Mouse (Mus musculus) frontal cortex, postnatal 10 days (tissue): ENCODE results near the gene Acbd6.
A peak's percentile ranks its signal among the peaks of the same experiment; 100 is the strongest.

Source experiments
- DNase-seq, 2 experiments: peaks; one replicate each; pipeline ENCODE4 v3.0.0; 2022; ENCODE audit warnings: low spot score in 2 of 2, mixed read lengths in 1 of 2

Gene Acbd6

DNA sequence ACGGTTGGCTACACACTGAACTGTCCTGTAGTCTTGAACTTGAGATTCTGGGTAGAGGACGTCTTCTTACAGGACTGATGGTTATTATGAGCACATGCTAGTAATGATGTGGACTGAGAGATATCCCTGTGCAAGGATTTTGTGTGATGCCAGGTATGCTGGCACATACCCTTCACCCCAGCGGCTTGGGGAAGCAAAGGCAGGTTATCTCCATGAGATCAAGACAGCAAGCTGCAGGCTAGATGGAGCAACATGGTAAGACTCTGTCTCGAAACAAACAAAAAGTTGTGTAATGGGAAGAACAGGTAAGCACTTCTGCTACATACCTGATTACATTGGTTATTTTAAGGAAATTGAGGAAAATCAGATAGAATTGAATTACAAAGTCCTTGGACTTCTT lies 2.1 kb downstream of the Acbd6 start:
- no peak for DNase-seq

DNA sequence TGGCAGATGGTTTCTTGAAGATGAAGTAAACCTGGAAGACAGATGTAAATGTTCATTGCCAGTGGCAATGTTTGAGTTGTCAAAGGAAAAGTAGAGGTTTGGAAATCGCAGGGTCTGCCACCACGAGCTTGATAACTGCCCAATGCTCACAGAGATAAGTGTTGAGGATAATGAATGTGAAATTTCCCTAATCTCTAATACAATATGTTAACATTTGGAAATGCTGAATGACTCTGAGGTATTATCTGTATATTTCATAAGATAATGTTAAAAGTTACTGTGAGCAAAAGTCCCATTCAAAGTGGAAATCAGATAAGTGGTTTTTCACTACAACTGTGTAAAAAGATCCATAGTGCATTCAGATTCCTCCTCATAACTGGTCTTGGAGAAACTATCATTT lies 2.8 kb downstream of the Acbd6 start:
- DNase-seq = no peak

DNA sequence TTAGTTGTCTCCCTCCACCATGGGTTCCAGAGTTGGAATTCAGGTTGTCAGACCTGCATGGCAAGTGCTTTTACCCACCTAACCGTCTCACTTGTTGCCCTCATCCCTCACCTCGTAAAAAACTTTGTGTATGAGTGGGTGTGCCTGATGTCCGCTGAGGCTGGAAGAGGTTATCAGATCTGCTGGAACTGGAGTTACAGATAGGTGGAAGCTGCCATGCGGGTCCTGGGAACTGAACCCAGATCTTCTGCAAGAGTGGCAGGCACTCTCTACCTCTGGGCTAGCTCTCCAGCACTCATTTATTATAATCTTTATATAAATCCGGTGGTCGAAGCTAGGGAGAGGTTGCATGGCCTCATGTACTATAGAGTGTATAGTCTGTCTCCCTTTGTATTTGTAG lies 4.3 kb downstream of the Acbd6 start:
- no peak for DNase-seq

DNA sequence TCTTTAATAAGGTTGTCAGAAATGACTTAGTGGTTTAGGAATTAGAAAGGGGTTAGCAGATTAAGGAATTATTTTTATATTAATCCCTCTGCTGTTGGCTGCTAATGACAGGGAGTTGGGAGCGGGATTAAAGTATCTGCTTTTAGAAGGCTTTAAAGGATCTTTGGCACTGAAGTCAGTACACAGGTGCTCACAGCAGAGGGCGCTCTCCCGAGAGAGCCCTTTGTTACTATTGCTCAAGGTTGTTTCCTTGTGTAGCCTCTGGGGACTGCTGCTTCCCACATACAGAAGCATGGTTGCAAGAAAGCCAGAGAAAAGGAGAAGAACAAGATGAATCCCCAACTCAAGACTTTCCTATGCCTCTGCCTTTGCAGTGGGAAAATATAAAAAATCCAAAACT lies 6.8 kb downstream of the Acbd6 start:
- DNase-seq = no peak

DNA sequence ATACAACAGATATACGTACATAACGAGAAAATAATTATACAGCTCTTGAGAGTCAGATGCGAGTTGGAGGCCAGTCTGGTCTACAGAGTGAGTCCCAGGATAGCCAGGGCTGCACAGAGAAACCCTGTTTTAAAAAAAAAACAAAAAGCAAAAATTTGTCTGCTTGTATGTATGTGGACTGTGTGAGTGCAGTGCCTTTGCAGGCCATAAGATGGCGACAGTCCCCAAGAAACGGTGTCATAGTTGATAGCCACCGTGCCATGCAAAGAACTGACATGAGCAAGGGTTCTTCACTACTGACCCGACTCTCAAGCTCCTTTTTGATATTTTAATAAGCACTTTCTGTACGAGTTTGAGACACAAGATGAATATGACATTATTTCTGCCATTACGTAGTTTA lies 10.2 kb downstream of the Acbd6 start:
- no peak for DNase-seq

DNA sequence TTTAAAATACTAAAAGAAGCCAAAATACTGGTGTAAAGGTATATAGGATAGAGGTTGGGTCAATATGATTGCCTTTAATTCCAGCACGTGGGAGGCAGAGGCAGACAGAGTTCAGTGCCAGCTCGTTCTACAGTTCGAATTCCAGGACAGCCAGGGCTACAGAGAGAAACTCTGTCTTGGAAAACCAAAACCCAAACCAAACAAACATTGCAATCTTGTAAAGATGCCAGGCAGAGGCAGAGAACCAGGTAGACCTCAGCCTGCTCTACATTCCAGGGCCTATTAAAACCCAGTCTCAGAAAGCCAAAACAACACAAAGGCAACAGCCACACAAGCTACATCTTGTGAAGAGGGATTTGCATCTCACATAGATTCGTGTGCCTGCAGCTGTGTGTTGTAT lies 11.4 kb downstream of the Acbd6 start:
- DNase-seq = no peak

DNA sequence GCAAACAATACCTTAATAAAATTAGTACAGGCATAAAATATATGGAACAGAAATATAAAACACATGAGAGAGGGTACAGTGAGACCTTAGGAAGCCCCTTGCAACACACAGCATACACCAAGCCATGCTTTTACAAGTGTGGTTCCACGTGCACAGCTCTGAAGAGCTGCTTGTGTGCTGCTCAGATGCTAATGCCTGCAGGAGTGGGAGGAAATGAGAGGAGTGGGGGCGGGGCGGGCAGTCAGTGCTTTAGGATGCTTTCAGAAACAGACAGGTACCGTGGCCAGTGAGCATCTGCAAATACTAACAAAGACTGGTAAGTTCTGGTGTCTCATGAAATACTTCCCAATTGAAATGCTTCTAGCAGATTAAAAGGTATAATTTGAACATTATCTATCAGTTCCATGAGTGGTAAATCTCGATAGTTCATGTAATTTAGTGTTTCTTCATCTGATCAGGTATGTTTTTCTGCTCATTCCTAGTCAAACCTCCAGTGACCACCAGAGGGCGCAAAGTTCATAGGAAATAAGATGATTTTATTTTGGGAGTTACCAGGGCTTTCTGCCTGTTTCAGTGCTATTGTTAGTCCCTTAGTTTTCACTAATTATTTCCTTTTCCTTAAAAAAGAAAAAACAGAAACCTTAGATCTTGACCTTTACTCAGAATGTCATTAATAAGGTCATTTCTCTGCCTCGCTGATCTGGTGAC lies 17.2 kb downstream of the Acbd6 start:
- peak; percentile 57 to 70 for DNase-seq

DNA sequence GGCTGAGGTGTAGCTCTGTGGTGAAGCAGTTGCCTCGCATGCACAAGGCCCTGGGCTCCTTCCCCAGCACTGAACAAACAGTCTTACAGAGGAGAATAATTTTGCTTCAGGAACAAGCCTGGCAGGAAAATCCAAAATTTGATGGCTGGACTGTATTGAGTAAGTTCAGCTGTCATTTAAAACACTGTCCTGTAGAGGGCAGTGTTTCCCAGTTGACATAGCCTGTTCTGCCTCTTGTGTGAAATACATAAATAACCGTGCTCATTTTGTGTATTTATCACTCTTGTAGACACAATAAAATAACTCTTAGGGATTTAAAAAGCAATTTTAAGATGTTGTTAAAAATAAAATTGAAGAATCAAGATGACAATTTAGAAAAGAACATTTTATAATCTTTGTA lies 18.5 kb downstream of the Acbd6 start:
- no peak for DNase-seq

DNA sequence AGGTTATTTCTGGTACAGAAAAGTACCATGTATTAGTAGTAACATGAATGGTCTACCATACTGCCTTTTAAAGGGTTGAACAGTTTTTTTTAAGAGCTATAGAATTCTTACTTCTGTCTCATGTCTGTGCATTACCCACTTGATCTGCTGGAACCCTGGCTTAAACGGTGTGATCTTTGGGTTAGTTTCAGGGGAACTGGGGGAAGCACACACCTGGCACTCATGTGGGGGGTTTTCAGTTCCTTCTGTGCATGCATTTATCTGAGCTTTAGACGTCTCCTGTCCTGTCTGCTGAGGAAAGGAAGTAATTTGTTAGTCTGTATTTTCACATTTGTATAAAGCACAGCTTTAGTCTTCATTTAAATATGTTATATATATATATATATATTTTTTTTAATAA lies 19.4 kb downstream of the Acbd6 start:
- no peak for DNase-seq

DNA sequence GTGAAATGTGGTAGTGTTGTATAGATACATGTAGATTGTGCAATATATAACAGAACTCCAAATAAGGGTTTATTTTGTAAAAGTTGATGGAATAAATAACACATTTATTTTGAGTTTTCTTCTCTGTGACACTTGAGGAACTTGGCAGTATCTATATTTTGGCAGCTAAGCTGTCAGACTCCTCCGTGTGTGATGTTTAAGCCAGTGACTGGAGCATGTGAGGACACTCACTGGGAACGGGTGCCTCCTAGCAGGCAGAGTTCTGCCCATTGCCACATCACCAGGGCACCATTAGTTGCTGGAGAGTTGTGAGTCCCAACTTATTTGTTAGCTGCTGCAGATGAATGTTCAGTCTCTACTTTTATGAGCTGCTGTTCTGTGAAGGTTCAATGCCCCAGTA lies 30.0 kb downstream of the Acbd6 start:
- DNase-seq = no peak

DNA sequence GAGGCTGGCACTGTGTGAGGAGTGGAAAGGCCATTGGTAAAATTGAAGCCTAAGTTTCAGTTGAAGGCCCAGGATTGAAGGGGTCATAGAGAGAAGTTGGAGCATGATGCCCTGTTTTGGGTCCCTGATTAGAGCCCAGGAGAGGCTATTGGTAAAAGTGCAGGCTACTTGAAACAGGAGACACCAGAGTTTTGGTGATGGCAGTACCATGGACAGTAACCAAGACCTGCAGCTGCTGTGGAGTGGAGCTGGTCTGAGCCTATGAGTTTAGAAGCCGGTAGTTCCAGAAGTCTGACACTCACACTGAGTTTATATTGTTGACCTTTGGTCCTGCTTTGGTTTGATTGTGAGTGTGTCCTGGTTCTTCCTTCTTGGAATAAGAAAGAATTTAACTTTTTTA lies 36.2 kb downstream of the Acbd6 start:
- no peak for DNase-seq

DNA sequence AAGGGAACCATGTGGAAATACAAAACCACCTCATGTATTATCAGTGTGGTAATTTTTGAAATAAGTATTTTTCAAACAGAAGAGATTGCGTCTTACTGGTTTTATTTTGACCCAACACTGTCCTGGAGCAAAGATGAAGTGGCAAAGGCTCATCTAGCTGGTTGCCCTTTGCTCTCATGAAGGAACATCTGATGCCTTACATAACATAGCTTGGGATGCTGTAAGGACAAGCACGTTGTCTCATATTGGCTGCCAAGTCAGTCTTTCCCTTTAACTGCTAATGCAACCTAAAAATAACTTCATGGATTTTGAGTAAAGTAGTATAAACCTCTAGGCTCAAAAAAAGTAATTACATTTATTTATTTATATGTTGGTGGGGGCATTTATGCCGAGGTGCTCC lies 38.7 kb downstream of the Acbd6 start:
- no peak for DNase-seq

DNA sequence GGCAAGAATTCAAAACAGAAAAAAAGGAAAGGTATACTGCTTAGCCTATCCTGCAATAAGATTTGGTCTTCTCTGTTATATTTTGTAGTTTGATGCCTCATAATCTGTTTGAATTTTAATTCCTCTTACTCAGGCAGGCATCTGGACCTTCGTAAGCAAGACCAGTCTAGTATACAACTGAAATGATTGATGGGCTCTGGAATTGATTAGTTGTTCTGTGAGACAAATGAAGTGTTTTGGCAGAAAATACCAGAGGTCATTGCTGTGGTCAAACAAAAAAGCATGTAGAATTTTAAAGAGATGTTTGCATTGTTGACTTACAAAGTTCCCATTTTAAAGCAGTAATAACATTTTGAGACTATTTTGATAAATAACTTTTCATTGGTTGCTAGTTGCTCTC lies 46.8 kb downstream of the Acbd6 start:
- no peak for DNase-seq

DNA sequence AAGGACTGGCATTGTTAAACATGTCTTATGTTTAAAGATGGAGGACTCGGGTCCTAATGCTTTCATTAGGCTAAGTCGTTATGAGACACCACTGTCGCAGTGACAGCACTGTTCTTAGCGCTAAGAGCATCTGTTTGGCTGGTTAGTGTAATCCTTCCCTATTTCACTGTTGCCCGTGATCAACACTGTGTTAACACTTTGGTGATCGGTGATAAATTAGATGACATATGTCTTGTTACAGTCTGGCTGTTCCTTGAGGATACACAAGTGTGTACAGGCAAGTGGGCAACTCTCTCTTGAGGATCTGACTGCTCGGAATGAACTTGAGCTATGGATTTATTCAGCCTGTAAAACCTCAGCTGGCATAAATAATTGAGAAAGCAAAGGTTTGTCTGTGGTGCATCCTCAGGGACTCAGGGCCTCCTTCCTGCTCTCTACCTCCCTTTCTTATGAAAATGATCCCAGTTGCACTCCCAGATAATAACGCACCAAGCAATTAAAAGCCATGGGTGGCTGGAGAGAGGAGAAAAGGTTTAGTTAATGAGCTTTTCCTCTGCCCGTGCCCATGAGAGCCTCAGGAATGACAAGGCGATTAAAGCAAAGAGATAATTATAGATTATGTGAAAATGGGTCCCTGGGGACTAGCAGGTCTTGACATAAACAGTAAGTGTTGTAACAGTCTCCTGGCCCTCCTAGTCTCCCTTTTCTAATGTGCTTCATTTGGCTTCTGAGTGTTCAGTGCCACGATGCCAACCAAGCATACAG lies 47.7 kb downstream of the Acbd6 start:
- no peak for DNase-seq

DNA sequence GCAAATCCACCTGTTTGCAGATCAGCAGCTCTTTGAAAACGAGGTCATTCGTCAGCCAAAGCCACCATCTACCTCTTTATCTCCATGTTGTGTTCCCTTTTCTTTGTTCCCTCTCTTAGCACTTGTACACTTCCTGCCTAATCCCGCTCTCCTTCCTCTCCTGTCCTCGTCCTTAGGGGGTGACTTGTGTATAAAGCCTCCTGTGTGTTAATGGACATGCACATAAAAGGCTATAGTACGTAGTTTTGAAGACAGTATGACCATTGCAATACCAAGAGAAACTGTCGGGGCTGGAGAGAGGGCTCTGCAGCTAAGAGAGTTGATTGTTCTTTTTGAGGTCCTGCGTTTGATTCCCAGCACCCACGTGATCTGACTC lies 48.2 kb downstream of the Acbd6 start:
- DNase-seq = no peak

DNA sequence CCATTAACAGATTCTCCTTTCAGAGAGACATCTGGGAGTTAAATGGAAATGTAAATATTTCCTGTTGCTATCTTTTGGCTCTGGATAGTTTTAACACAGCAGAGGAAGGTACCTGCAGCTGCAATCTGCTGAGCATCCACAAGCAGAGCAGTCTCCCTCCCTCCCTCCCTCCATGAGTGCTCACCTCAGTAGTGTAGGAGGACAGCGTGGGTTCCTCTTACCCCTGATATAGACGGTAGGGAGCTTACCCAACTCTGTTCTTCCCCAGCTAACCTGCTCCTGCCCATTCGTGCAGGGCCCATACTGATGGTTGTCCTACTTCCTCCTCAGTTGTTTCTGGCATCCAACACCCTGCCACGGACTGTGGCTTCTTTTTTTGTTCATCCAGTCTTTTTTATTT lies 50.6 kb downstream of the Acbd6 start:
- DNase-seq = no peak

DNA sequence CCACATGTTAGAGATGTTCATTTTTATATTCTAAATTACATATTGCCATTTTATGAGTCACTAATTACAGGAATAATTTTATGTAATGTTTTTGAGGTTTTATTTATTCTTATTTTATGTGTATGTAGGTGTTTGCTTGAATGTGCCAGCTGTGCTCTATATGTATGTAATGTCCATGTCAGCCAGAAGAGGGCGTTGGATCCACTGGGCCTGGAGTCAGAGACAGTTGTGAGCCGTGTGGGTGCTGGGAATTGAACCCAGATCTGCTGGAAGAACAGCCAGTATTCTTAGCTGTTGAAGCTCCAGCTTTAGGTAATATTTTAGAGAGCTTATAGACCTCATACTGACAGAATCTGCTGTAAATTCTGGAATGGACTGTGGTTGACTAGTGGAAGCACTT lies 56.5 kb downstream of the Acbd6 start:
- DNase-seq = no peak

DNA sequence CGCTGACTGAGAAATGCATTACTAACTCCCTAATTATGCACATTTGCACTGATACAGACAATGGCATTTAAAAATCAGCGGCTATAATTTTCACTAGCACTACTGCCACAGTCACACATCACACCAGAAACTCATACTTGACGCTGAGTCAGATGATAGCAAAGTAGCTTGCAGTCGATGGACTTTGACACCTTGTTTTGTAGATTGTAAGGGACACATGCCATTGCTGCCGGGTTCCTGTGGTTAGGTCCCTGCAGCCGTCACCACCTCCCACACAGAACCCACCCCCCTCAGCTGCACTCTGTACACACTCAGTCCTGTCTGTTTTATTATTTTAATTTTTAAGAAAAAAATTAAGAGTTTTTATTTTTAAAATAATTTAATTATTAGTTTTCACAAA lies 63.2 kb downstream of the Acbd6 start:
- DNase-seq = no peak

DNA sequence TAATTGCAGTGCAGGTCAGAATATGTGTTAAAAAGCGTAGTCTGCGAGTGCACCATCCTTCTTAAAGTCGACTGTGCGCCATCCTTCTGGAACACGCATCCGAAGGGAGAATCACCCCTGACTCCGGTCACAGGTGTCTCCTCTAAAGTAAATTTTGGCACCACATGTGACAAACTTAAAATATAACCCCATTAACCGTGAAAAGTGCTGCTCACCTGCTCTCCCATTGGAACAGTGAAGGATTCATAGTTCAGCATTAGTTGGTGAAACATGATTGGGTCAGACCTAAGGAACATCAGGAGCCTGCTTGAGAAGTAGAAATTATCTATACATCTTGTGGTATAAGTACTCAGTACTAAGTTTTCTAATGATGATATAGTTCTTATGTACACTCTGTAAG lies 65.3 kb downstream of the Acbd6 start:
- no peak for DNase-seq

DNA sequence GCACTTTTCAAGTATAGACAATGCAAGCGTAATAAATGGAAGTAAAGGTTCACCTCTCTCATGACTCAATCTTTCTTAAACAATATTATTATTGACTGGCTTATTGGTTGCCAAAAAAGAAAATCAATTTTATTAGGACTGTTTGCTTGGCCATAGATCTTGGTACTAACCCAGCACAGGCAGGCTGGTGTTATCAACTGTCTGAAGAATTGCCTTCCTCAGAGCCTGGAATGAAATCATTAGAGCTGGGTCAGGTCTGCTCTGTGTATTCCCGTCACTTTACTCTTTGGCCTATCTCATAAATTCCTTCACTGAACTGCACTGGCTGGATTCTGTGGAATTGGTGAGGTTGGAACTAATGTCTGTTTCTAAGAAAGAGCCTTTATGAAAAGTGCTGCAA lies 69.8 kb downstream of the Acbd6 start:
- no peak for DNase-seq

DNA sequence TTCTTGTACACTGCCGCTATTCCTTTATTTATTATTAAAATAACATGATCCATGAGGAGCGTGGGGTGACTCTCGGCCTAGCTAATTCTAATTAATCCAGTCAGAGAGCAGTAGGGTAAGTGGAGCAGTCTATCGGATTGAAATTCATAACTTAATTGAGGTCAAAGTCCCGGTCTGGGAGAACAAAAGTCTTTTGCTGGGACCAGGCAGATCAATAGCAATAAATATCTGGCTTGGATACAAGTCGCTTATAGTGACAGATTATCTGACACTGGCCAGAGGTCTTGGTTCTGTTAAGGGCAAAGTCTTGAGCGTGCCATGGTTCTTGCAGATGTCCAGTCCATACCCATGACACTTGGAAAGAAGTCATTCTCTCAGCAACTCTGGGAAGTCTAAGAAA lies 78.7 kb downstream of the Acbd6 start:
- DNase-seq = no peak

DNA sequence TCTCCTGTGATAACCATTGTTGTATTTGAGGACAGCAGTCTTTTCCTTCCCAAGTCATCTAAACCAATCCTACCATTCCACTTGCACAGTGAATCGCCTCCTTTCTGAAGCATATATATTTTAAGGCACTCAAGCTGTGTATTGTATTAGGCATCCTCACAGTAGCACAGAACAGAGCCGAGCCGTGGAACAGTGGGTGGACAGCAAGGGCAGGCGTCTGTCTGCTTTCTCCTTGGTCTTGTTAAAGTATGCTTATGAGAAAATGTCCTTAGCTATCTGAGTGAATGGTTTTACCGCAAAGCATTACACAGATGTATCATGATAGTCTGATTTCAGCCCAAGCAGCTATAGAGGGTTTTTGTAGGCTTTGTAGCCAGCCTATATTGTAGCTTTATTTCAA lies 87.9 kb downstream of the Acbd6 start:
- DNase-seq = no peak

DNA sequence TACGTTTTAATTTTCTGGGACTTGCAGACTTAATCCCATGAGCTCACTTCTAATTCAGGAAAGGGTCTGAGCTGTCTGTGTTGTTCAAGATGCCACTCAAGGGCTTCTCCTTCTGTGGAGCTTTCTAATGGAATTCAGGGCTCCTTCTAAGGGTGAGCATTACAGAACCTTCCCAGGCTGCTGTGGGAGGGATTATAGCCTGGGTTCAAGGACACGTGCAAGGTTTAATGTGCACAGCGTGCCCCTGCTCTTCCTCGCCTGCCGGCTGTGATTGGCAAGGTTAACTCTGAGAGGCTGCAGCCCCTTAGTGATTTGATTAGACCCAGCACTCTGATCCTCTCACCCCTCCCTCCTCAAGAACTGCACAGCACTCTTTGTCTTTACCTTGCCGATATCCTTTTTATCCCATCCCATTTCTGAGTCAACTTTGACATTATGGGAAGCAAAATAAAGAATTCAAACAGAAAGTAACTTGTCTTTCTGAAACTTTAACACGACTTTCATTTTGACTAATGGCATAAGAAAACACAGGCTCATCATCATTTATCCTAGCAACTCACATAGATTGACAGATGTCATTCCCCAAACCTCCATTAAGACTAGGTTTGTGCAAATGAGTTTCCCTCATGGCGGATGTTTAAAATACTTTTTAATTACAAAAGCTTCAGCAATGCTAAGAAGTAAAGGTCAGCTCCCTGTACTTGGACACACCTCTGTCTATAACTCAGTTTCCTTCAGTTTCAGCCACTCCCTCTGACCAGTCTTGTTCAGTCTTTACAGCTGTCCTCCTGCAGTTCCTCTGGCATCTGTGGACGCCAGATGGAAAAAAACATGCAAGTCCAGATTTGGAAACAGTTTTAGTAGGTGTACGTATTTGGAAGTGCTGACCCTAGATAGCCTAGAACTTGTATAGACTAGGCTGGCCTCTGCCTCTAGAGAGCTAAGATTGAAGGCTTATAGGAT lies 88.7 kb downstream of the Acbd6 start:
- DNase-seq = no peak
